Mouse (Mus musculus) forebrain, embryonic 10.5 days (tissue): Measurements from ENCODE around the gene Ap3d1. TPM values are rescaled to one million over a fixed set of nuclear protein-coding genes. Genes with fewer than 3 reads are reported as not detected.

Experiments used
- DNase-seq: peaks from one replicate; pipeline ENCODE4 v3.0.0-alpha.2; 2017; ENCODE audit warnings: low spot score; ENCODE audit errors: extremely low spot score
- H3K27ac ChIP-seq: fragments of 300-500 bp; sonication (generic); 2 replicates; pipeline ENCODE4 v1.5.1; 2016; ENCODE audit warnings: mild to moderate bottlenecking
- H3K27me3 ChIP-seq: fragments of 300-500 bp; sonication (generic); 2 replicates; pipeline ENCODE4 v1.6.1; 2016; ENCODE audit warnings: mild to moderate bottlenecking; ENCODE audit not compliant: poor library complexity, severe bottlenecking
- H3K36me3 ChIP-seq: fragments of 300-500 bp; sonication (generic); replicated peaks from 2 replicates; pipeline ENCODE4 v1.6.1; 2016; ENCODE audit warnings: mild to moderate bottlenecking, moderate library complexity
- H3K4me1 ChIP-seq: fragments of 300-500 bp; sonication (generic); 2 replicates; pipeline ENCODE4 v1.6.1; 2016
- H3K4me3 ChIP-seq: fragments of 300-500 bp; sonication (generic); 2 replicates; pipeline ENCODE4 v1.5.1; 2016; ENCODE audit warnings: mild to moderate bottlenecking, moderate library complexity
- H3K9me3 ChIP-seq: fragments of 300-500 bp; sonication (generic); 2 replicates; pipeline ENCODE4 v1.6.1; 2016; ENCODE audit warnings: mild to moderate bottlenecking, moderate library complexity
- WGBS: fragments of 180-500 bp; shearing (Covaris S2); methylation state at CpG from one replicate; pipeline ENCODE4 v1.1.7; 2016; 5-methylcytosine and 5-hydroxymethylcytosine counted together
- polyA plus RNA-seq: library from polyadenylated mRNA; unstranded; fragments of >200 nt; fragmentation: Nextera tagmentation; extraction: Ambion mirVana; gene quantifications from 2 replicates; pipeline ENCODE4 v1.2.1, GENCODE M21; 2016

Ap3d1 gene
- polyA plus RNA-seq, 1 experiment from 2014 or later, result 58.7 TPM

DNA sequence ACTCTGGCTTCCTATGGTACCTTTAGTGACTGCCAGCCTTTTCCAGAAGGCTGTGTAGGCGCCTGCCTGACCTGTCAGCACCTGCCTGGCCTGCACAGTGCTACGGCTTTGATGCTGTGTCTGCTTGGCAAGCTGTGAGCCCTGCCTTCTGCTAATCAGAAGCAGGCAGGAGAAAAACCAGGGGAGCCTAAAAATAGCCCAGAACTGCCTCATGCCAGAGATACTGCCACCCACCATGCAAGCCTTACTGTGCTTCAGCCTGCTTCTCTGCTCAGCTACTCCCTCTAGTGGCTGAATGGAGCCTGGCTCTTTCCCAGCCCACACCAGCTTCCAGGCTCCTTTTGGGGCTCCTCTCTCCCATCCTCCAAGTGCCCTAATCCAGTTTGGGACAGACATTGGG, 32.5 kb upstream of the Ap3d1 start:
- 0 out of 2 replicates have a peak overlapping the region, but pooled peaks have one; percentile 9 for H3K4me3 ChIP-seq
- peak; percentile 66 for DNase-seq
- H3K9me3 ChIP-seq, result no peaks in the 10 kb centered on the region
- H3K27me3 ChIP-seq, result no peaks in the 10 kb centered on the region
- H3K27ac ChIP-seq, result no peak overlapping the region
- WGBS, result 64% methylated on average over 2 of the region's 2 CpGs
- H3K4me1 ChIP-seq, result no peaks in the 10 kb centered on the region
- peaks cover 100% of the 10 kb centered on the region for H3K36me3 ChIP-seq

- Histone ChIP-seq H3K36me3 (peaks cover 99% of the 10 kb centered on the region), H3K27me3 (no peaks in the 10 kb centered on the region), H3K9me3 (no peaks in the 10 kb centered on the region), H3K27ac (no peak overlapping the region), H3K4me1 (no peaks in the 10 kb centered on the region), H3K4me3 (no peak overlapping the region)
- 91% methylated on average over 5 of the region's 5 CpGs for WGBS
- DNase-seq, result no peak
Measured at GRCm38 (mm10) chr10:80773816-80774215, 31.8 kb upstream of the Ap3d1 start.

DNA sequence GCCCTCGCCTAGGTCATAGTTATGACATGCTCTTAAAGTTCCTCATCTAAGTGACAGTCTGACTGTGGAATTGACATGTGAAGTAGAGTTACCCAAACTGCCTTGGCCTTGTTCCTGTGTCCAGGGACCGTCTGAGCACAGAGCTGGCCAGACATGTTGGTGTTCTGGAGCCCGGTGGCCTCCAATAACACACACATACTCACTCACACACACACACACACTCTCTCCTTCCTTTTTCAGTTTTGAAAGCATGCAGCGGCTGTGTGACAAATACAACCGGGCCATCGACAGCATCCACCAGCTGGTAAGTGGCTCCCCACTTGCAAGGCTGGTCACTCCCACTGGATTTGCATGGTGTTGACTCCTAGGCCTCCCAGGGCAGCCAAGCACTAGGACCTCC, 26.3 kb upstream of the Ap3d1 start:
- Histone ChIP-seq H3K36me3 (peaks cover 97% of the 10 kb centered on the region), H3K4me3 (no peak overlapping the region), H3K4me1 (peaks cover 9% of the 10 kb centered on the region), H3K9me3 (no peaks in the 10 kb centered on the region), H3K27me3 (no peaks in the 10 kb centered on the region), H3K27ac (no peak overlapping the region)
- 91% methylated on average over 6 of the region's 6 CpGs for WGBS
- DNase-seq, result no peak

GRCm38 (mm10) chr10:80766161-80766815, 24.2 kb upstream of the Ap3d1 start:
- H3K36me3 ChIP-seq, result peaks cover 83% of the 10 kb centered on the region

DNA sequence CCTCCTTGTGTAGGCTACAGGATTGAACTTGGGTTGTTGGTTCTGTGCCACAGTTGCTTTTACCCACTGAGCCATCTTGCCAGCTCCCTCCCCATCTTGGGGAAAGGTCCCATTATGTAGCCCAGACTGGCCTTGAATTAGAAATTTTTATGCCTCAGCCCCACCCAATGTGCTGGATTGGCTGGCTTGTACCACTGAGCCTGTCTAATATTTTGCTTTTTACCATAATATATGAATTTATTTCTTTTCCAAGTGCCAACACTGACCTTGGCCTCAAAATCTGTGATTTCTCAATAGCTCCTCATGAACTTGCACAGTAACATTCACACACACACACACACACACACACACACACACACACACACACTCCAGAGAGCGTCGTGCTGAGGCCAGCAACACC, 23.7 kb upstream of the Ap3d1 start:
- Histone ChIP-seq H3K4me1 (peaks cover 20% of the 10 kb centered on the region), H3K9me3 (no peaks in the 10 kb centered on the region), H3K4me3 (no peak overlapping the region), H3K27me3 (no peaks in the 10 kb centered on the region), H3K27ac (no peak overlapping the region), H3K36me3 (peaks cover 77% of the 10 kb centered on the region)
- DNase-seq, result no peak
- WGBS, result 90% methylated on average over 2 of the region's 2 CpGs

More at GRCm38 (mm10) chr10:80766161-80766815, 24.2 kb upstream of the Ap3d1 start:
- 0 out of 2 replicates have a peak overlapping the region, but pooled peaks have one; percentile 35 for H3K27ac ChIP-seq
- H3K4me1 ChIP-seq, result peaks cover 15% of the 10 kb centered on the region
- H3K4me3 ChIP-seq, result peak overlapping the region; percentile 9; the same call in 1 of the 2 replicates
- WGBS, result 78% methylated on average over 10 of the region's 10 CpGs
- no peak for DNase-seq
- no peaks in the 10 kb centered on the region for H3K27me3 ChIP-seq
- no peaks in the 10 kb centered on the region for H3K9me3 ChIP-seq

GRCm38 (mm10) chr10:80763502-80763901, 21.4 kb upstream of the Ap3d1 start:
- Histone ChIP-seq H3K9me3 (no peaks in the 10 kb centered on the region), H3K4me1 (peaks cover 36% of the 10 kb centered on the region), H3K36me3 (peaks cover 56% of the 10 kb centered on the region), H3K4me3 (no peak overlapping the region), H3K27me3 (no peaks in the 10 kb centered on the region), H3K27ac (no peak overlapping the region)
- WGBS, result 94% methylated on average over 2 of the region's 2 CpGs
- DNase-seq, result no peak

DNA sequence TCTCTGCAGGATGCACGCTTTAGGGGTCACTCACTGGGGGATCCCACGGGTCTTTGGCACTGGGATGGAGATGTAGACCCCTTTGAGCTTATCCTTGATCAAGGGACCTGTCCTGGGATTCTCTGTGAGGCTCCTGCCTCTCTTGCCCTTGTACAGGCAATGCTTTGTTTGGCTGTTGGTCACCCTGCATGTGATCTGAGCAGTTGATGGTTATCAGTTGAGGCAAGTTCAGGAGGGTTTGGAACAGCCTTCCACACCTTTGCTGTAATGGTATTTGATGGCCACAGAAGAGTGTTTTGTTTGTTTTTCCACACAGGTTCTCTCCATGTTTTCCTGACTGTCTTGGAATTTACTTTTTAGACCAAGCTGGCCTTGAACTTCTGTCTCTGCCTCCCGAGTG, 19.8 kb upstream of the Ap3d1 start:
- Histone ChIP-seq H3K27ac (no peak overlapping the region), H3K4me3 (no peak overlapping the region), H3K4me1 (peaks cover 52% of the 10 kb centered on the region), H3K36me3 (peaks cover 40% of the 10 kb centered on the region), H3K27me3 (no peaks in the 10 kb centered on the region), H3K9me3 (no peaks in the 10 kb centered on the region)
- WGBS, result 75% methylated on average over 3 of the region's 3 CpGs
- no peak for DNase-seq

GRCm38 (mm10) chr10:80760596-80761524, 18.8 kb upstream of the Ap3d1 start:
- H3K27ac ChIP-seq, result no peak overlapping the region
- no peaks in the 10 kb centered on the region for H3K27me3 ChIP-seq
- peaks cover 31% of the 10 kb centered on the region for H3K36me3 ChIP-seq
- peaks cover 53% of the 10 kb centered on the region for H3K4me1 ChIP-seq
- H3K9me3 ChIP-seq, result no peaks in the 10 kb centered on the region
- DNase-seq, result no peak
- WGBS, result 87% methylated on average over 4 of the region's 4 CpGs
- no peak overlapping the region for H3K4me3 ChIP-seq

DNA sequence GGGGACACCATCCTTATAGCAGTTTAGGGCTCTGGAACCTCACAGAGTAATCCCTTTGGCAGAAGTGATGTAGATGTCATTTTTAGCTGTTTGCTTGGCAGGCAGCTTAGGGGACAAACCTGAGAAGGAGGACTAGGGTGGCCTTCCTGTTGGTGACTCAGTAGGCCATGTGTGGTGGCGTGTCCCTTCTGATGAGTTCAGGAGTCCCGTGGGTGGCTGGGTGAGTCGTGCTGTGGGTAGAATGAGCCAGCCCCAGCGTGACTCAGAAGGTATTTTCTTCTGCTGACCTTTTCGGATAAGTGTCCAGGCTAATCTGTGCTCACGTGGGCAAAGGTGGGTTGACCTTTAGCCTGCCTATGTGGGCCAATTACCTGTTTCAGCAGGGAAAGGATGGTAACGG, 16.6 kb upstream of the Ap3d1 start:
- Histone ChIP-seq H3K4me1 (peaks cover 56% of the 10 kb centered on the region), H3K27ac (no peak overlapping the region), H3K27me3 (no peaks in the 10 kb centered on the region), H3K9me3 (no peaks in the 10 kb centered on the region), H3K36me3 (peaks cover 9% of the 10 kb centered on the region), H3K4me3 (0 out of 2 replicates have a peak overlapping the region, but pooled peaks have one; percentile 1)
- WGBS, result 89% methylated on average over 7 of the region's 7 CpGs
- no peak for DNase-seq

GRCm38 (mm10) chr10:80757717-80758116, 15.7 kb upstream of the Ap3d1 start:
- Histone ChIP-seq H3K36me3 (no peaks in the 10 kb centered on the region; the same call in 1 of the 2 replicates), H3K4me3 (peak overlapping the region; percentile 95), H3K27me3 (no peaks in the 10 kb centered on the region), H3K27ac (no peak overlapping the region), H3K9me3 (no peaks in the 10 kb centered on the region), H3K4me1 (peaks cover 56% of the 10 kb centered on the region)
- WGBS, result 37% methylated on average over 5 of the region's 5 CpGs
- DNase-seq, result peak; percentile 44

DNA sequence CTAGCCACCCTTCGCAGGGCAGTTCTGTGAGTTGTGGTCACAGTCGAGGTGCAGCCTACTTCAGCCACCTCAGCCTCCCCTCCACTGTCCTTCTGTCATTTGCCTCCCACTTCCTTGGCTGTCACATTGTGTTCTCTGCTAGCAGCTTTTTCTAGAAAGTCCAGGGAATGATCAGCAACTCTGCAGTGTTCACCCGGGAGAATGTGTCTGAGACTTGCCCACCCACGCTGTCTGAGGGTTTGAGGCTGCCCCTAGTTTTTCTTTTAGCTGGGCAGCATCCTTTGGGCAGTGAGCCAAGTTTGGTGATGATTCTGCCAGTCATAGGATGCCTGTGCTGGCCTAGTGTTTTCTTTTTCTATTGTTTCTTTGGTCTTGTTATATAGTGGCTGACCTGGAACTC, 14.9 kb upstream of the Ap3d1 start:
- WGBS, result 85% methylated on average over 4 of the region's 4 CpGs
- no peak for DNase-seq
- H3K4me3 ChIP-seq, result peak overlapping the region; percentile 95
- no peaks in the 10 kb centered on the region for H3K9me3 ChIP-seq
- H3K27me3 ChIP-seq, result no peaks in the 10 kb centered on the region
- peaks cover 63% of the 10 kb centered on the region for H3K4me1 ChIP-seq
- no peaks in the 10 kb centered on the region for H3K36me3 ChIP-seq
- H3K27ac ChIP-seq, result peak overlapping the region; percentile 12; the same call in 1 of the 2 replicates

GRCm38 (mm10) chr10:80756509-80756908, 14.4 kb upstream of the Ap3d1 start:
- Histone ChIP-seq H3K27me3 (no peaks in the 10 kb centered on the region), H3K4me1 (peaks cover 65% of the 10 kb centered on the region), H3K36me3 (no peaks in the 10 kb centered on the region), H3K27ac (0 out of 2 replicates have a peak overlapping the region, but pooled peaks have one; percentile 97), H3K9me3 (no peaks in the 10 kb centered on the region), H3K4me3 (peak overlapping the region; percentile 95)
- WGBS, result 79% methylated on average over 2 of the region's 2 CpGs
- DNase-seq, result no peak

DNA sequence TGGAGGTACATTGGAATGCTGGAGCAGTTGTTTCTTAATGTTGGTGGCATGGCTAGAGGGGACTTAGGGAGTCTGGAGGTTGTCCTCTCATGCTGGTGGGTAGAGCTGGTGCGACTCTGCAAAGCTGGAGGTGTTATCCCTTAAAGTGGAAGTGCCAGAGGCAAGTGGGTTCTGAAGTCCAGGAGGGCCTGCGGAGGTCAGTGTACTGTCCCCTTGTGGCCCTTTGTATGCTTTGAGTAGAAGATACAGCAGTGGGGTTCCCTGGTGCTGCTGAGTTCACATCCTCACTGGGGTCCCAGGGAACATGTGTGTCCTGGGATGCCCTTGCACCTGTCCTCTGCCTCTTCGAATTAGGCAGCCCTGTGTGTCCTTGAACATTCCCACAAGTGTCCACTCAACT, 14.0 kb upstream of the Ap3d1 start:
- Histone ChIP-seq H3K27ac (peak overlapping the region; percentile 97), H3K4me1 (peaks cover 65% of the 10 kb centered on the region), H3K36me3 (no peaks in the 10 kb centered on the region), H3K9me3 (no peaks in the 10 kb centered on the region), H3K4me3 (peak overlapping the region; percentile 95), H3K27me3 (no peaks in the 10 kb centered on the region)
- DNase-seq, result no peak
- 35% methylated on average over 3 of the region's 3 CpGs for whole genome bisulfite sequencing
